Mouse (Mus musculus) R1 (cell line): Measurements from ENCODE around the gene Gxylt1.
A peak's percentile ranks its signal among the peaks of the same experiment; 100 is the strongest.
"Not testable (repeated sequence)": the region's sequence is repeated elsewhere in the genome, so short reads cannot be mapped to it uniquely, and the experiment has no call there.

Source experiments
- DNase-seq: peaks from one replicate; pipeline ENCODE4 v3.0.0-alpha.2; 2018; ENCODE audit warnings: low read depth, low spot score

Gxylt1 gene

GRCm38 (mm10) chr15:93263566-93263965 is 11.4 kb downstream of the Gxylt1 start:
- no peak for DNase-seq

- no peak for DNase-seq
These were observed 12.2 kb downstream of the Gxylt1 start for GRCm38 (mm10) chr15:93262818-93263217.

GRCm38 (mm10) chr15:93262274-93262673 is 12.7 kb downstream of the Gxylt1 start:
- DNase-seq = no peak

GRCm38 (mm10) chr15:93259933-93260332 is 15.0 kb downstream of the Gxylt1 start:
- DNase-seq = no peak

GRCm38 (mm10) chr15:93255295-93255694 is 19.7 kb downstream of the Gxylt1 start:
- DNase-seq = peak; percentile 24

- no peak for DNase-seq
These were observed 21.8 kb downstream of the Gxylt1 start for GRCm38 (mm10) chr15:93253172-93253571.

- no peak for DNase-seq
These were observed 22.6 kb downstream of the Gxylt1 start for GRCm38 (mm10) chr15:93252396-93252795.

GRCm38 (mm10) chr15:93251553-93252250 is 23.3 kb downstream of the Gxylt1 start:
- peak; percentile 21 for DNase-seq

- DNase-seq = no peak
These were observed 31.8 kb downstream of the Gxylt1 start for GRCm38 (mm10) chr15:93243202-93243601.

- DNase-seq = not testable (repeated sequence)
These were observed 38.5 kb downstream of the Gxylt1 start for GRCm38 (mm10) chr15:93236456-93236855.

- DNase-seq = no peak
These were observed 46.0 kb downstream of the Gxylt1 start for GRCm38 (mm10) chr15:93229028-93229427.

- DNase-seq = no peak
These were observed 46.6 kb downstream of the Gxylt1 start for GRCm38 (mm10) chr15:93228375-93228774.

GRCm38 (mm10) chr15:93227764-93228079 is 47.3 kb downstream of the Gxylt1 start:
- peak; percentile 51 for DNase-seq

GRCm38 (mm10) chr15:93226930-93227763 is 47.8 kb downstream of the Gxylt1 start:
- DNase-seq = no peak

GRCm38 (mm10) chr15:93222475-93222874 is 52.5 kb downstream of the Gxylt1 start:
- peak; percentile 47 for DNase-seq

GRCm38 (mm10) chr15:93212617-93213016 is 62.4 kb downstream of the Gxylt1 start:
- no peak for DNase-seq

- DNase-seq = no peak
These were observed 70.1 kb downstream of the Gxylt1 start for GRCm38 (mm10) chr15:93204861-93205260.

- DNase-seq = no peak
These were observed 73.0 kb downstream of the Gxylt1 start for GRCm38 (mm10) chr15:93201956-93202355.

GRCm38 (mm10) chr15:93191387-93192145 is 83.4 kb downstream of the Gxylt1 start:
- DNase-seq = no peak
